Mouse (Mus musculus) intestine, embryonic 14.5 days (tissue): ENCODE data around the gene Msh6. TPM values are rescaled to one million over a fixed set of nuclear protein-coding genes. Genes with fewer than 3 reads are reported as not detected.
"Not testable (repeated sequence)": the region's sequence is repeated elsewhere in the genome, so short reads cannot be mapped to it uniquely, and the experiment has no call there.

Source experiments
- ATAC-seq: fragments of 200-750 bp; cut with Nextera tagmentation; replicated peaks from 2 replicates; pipeline ENCODE4 v1.8.0; 2017; ENCODE audit warnings: low read depth, moderate number of reproducible peaks, moderate TSS enrichment, moderate library complexity; ENCODE audit not compliant: low FRiP score, low TSS enrichment
- DNase-seq: peaks from one replicate; pipeline ENCODE4 v3.0.0-alpha.2; 2018; ENCODE audit warnings: low spot score
- H3K27ac ChIP-seq: fragments of 300-500 bp; sonication (generic); 2 replicates; pipeline ENCODE4 v1.5.1; 2014; ENCODE audit warnings: low read depth, mild to moderate bottlenecking, control low read depth
- H3K27me3 ChIP-seq: fragments of 300-500 bp; sonication (generic); replicated peaks from 2 replicates; pipeline ENCODE4 v1.6.1; 2014; ENCODE audit warnings: low read length, control low read depth; ENCODE audit not compliant: control insufficient read depth, insufficient read depth
- H3K36me3 ChIP-seq: fragments of 300-500 bp; sonication (generic); 2 replicates; pipeline ENCODE4 v1.6.1; 2014; ENCODE audit warnings: low read length, control low read depth; ENCODE audit not compliant: control insufficient read depth, insufficient read depth
- H3K4me1 ChIP-seq: fragments of 300-500 bp; sonication (generic); replicated peaks from 2 replicates; pipeline ENCODE4 v1.6.1; 2014; ENCODE audit warnings: low read length, control low read depth, mixed read lengths; ENCODE audit not compliant: control insufficient read depth, insufficient read depth
- H3K4me2 ChIP-seq: fragments of 300-500 bp; sonication (generic); 2 replicates; pipeline ENCODE4 v1.6.1; 2014; ENCODE audit warnings: low read length
- H3K4me3 ChIP-seq: fragments of 300-500 bp; sonication (generic); 2 replicates; pipeline ENCODE4 v1.5.1; 2014; ENCODE audit warnings: low read depth, low read length, control low read depth, mixed read lengths
- H3K9ac ChIP-seq: fragments of 300-500 bp; sonication (generic); 2 replicates; pipeline ENCODE4 v1.6.1; 2014; ENCODE audit warnings: mild to moderate bottlenecking, low read length
- H3K9me3 ChIP-seq: fragments of 300-500 bp; sonication (generic); 2 replicates; pipeline ENCODE4 v1.6.1; 2016; ENCODE audit warnings: low read length, control low read depth; ENCODE audit not compliant: control insufficient read depth
- WGBS: fragments of 180-500 bp; shearing (Covaris S2); extraction: QIAGEN DNeasy Blood & Tissue Kit; methylation state at CpG from one replicate; pipeline ENCODE4 v1.1.7; 2014; 5-methylcytosine and 5-hydroxymethylcytosine counted together
- polyA plus RNA-seq: library from polyadenylated mRNA; unstranded; fragments of >200 nt; fragmentation: Nextera tagmentation; extraction: Ambion mirVana; gene quantifications from 2 replicates; pipeline ENCODE4 v1.2.1, GENCODE M21; 2014

The Msh6 gene
- polyA plus RNA-seq, 1 experiment from 2014 or later, result 58.7 TPM

- H3K4me2 ChIP-seq, result peak overlapping the region; percentile 68
- peak overlapping the region; percentile 85 for H3K27ac ChIP-seq
- H3K9ac ChIP-seq, result peak overlapping the region; percentile 88
- peaks cover 13% of the 10 kb centered on the region for H3K4me1 ChIP-seq
- no peaks in the 10 kb centered on the region for H3K27me3 ChIP-seq
- under 1% methylated on average over 59 of the region's 68 CpGs for WGBS
- H3K36me3 ChIP-seq, result peaks cover 4% of the 10 kb centered on the region
- peak overlapping the region; percentile 97 for H3K4me3 ChIP-seq
- H3K9me3 ChIP-seq, result no peaks in the 10 kb centered on the region
- ATAC-seq (peak; percentile 75), DNase-seq (peak; percentile 86)
Observed at GRCm38 (mm10) chr17:87975229-87975853, 479 bp downstream of the Msh6 start.

- peaks cover 13% of the 10 kb centered on the region for H3K4me1 ChIP-seq
- H3K36me3 ChIP-seq, result peaks cover 11% of the 10 kb centered on the region
- DNase-seq, result no peak
- 72% methylated on average over 9 of the region's 9 CpGs for WGBS
- no peaks in the 10 kb centered on the region for H3K27me3 ChIP-seq
- H3K27ac ChIP-seq, result no peak overlapping the region
- H3K9me3 ChIP-seq, result no peaks in the 10 kb centered on the region
- peak overlapping the region; percentile 97 for H3K4me3 ChIP-seq
- ATAC-seq, result no peak
- peak overlapping the region; percentile 88 for H3K9ac ChIP-seq
- H3K4me2 ChIP-seq, result peak overlapping the region; percentile 68
Observed at GRCm38 (mm10) chr17:87976154-87976806, 1.4 kb downstream of the Msh6 start.

DNA sequence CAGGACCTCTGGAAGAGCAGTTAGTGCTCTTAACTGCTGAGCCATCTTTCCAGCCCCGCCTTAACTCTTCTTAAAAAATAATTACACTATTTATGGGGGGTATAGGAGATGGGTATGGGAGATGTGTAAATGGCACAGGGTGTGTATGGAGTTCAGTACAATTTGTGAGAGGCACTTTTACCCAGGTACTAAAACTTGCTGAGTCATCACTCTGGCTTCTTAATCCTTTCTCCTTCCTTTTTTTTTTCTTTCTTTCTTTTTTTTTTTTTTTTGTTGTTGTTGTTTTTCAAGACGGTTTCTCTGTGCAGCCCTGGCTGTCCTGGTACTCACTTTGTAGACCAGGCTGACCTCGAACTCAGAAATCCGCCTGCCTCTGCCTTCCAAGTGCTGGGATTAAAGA is 2.1 kb downstream of the Msh6 start:
- not testable (repeated sequence) for H3K27ac ChIP-seq, H3K4me3 ChIP-seq, H3K27me3 ChIP-seq, H3K9ac ChIP-seq, H3K4me2 ChIP-seq, H3K9me3 ChIP-seq, DNase-seq, ATAC-seq
- WGBS, result 91% methylated on average over 4 of the region's 4 CpGs
- peaks cover 13% of the 10 kb centered on the region for H3K4me1 ChIP-seq
- H3K36me3 ChIP-seq, result peaks cover 17% of the 10 kb centered on the region

DNA sequence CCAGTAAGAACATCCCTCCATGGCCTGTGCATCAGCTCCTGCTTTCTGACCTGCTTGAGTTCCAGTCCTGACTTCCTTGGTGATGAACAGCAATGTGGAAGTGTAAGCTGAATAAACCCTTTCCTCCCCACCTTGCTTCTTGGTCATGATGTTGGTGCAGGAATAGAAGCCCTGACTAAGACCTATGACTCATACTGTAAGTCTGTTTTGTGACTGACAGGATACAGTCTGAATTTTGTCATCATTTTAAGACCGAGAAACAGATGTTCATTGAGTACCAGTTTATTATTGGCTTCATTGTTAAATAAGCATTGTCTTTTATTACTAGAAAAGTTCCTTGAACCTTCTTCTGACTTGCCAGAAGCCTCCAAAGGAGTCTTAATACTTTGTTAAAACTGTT is 4.8 kb downstream of the Msh6 start:
- H3K36me3 ChIP-seq, result peaks cover 34% of the 10 kb centered on the region
- not testable (repeated sequence) for H3K9me3 ChIP-seq, ATAC-seq, DNase-seq, H3K9ac ChIP-seq, H3K4me2 ChIP-seq, H3K4me3 ChIP-seq, H3K27ac ChIP-seq, H3K27me3 ChIP-seq, H3K4me1 ChIP-seq
- 68% methylated on average over 1 of the region's 1 CpGs for WGBS

- DNase-seq (peak; percentile 29), ATAC-seq (no peak)
- Histone ChIP-seq H3K9ac (no peak overlapping the region), H3K4me2 (no peak overlapping the region), H3K4me3 (no peak overlapping the region), H3K27ac (no peak overlapping the region), H3K9me3 (no peaks in the 10 kb centered on the region), H3K4me1 (no peaks in the 10 kb centered on the region), H3K36me3 (peaks cover 58% of the 10 kb centered on the region), H3K27me3 (no peaks in the 10 kb centered on the region)
- WGBS, result 87% methylated on average over 3 of the region's 3 CpGs
Observed at GRCm38 (mm10) chr17:87982112-87982511, 7.2 kb downstream of the Msh6 start.

GRCm38 (mm10) chr17:87983313-87983712 is 8.5 kb downstream of the Msh6 start:
- no peak overlapping the region for H3K27ac ChIP-seq
- ATAC-seq, result no peak

GRCm38 (mm10) chr17:87984440-87985214 is 9.8 kb downstream of the Msh6 start:
- DNase-seq (peak; percentile 49), ATAC-seq (no peak)
- H3K9me3 ChIP-seq, result no peaks in the 10 kb centered on the region
- no peaks in the 10 kb centered on the region for H3K4me1 ChIP-seq
- H3K4me2 ChIP-seq, result no peak overlapping the region
- no peak overlapping the region for H3K27ac ChIP-seq
- H3K4me3 ChIP-seq, result no peak overlapping the region
- H3K9ac ChIP-seq, result no peak overlapping the region
- H3K27me3 ChIP-seq, result no peaks in the 10 kb centered on the region
- H3K36me3 ChIP-seq, result peaks cover 78% of the 10 kb centered on the region
- WGBS, result 92% methylated on average over 20 of the region's 20 CpGs

More at GRCm38 (mm10) chr17:87983313-87983712, 8.5 kb downstream of the Msh6 start:
- H3K9ac ChIP-seq, result no peak overlapping the region
- no peaks in the 10 kb centered on the region for H3K9me3 ChIP-seq
- H3K27me3 ChIP-seq, result no peaks in the 10 kb centered on the region
- peaks cover 65% of the 10 kb centered on the region for H3K36me3 ChIP-seq
- 44% methylated on average over 4 of the region's 4 CpGs for WGBS
- H3K4me2 ChIP-seq, result no peak overlapping the region
- H3K4me3 ChIP-seq, result no peak overlapping the region
- H3K4me1 ChIP-seq, result no peaks in the 10 kb centered on the region
- peak; percentile 48 for DNase-seq

DNA sequence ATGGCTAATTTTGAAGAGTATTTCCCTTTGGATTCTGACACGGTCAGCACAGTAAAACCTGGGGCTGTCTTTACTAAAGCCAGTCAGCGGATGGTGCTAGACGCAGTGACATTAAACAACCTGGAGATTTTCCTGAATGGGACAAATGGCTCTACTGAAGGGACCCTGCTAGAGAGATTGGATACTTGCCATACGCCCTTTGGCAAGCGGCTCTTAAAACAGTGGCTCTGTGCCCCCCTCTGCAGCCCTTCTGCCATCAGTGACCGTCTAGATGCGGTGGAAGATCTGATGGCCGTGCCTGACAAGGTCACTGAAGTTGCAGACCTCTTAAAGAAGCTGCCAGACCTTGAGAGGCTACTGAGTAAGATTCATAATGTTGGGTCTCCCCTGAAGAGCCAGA is 11.1 kb downstream of the Msh6 start:
- H3K4me3 ChIP-seq, result no peak overlapping the region
- peaks cover 88% of the 10 kb centered on the region for H3K36me3 ChIP-seq
- H3K4me2 ChIP-seq, result no peak overlapping the region
- no peaks in the 10 kb centered on the region for H3K9me3 ChIP-seq
- H3K9ac ChIP-seq, result no peak overlapping the region
- no peaks in the 10 kb centered on the region for H3K27me3 ChIP-seq
- H3K4me1 ChIP-seq, result no peaks in the 10 kb centered on the region
- DNase-seq, result no peak
- 87% methylated on average over 8 of the region's 8 CpGs for WGBS
- ATAC-seq, result no peak
- no peak overlapping the region for H3K27ac ChIP-seq
